Mouse (Mus musculus): Measurements from ENCODE around the gene Tchh. TPM values are rescaled to one million over a fixed set of nuclear protein-coding genes. Genes with fewer than 3 reads are reported as not detected.
"Not testable (repeated sequence)": the region's sequence is repeated elsewhere in the genome, so short reads cannot be mapped to it uniquely, and the experiment has no call there.

Gene Tchh
- polyA plus RNA-seq, 1 experiment = 0.37 TPM

DNA sequence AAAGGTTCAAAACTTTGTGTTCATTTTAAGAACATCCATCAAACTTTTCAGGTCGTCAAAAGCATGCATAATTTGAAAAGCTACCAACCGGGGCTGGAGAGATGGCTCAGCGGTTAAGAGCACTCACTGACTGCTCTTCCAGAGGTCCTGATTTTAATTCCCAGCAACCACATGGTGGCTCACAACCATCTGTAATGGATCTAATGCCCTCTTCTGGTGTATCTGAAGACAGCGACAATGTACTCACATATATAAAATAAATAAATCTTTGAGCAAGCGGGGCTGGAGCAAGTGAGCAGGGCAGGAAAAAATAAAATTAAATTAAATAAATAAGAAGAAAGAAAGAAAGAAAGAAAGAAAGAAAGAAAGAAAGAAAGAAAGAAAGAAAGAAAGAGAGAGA lies 52.6 kb downstream of the Tchh start:
- not testable (repeated sequence) for DNase-seq (ENCODE audit: low spot score)

GRCm38 (mm10) chr3:93497131-93497530 lies 55.0 kb downstream of the Tchh start:
- DNase-seq (ENCODE audit: low spot score) = no peak

Other genes starting within 250 kb of the Tchh start
- not detected in 2 replicates for gene Flg2, start 245.1 kb upstream of the Tchh start, polyA plus RNA-seq (2012; rRNA removed)
- gene Flg, start 168.8 kb upstream of the Tchh start, polyA plus RNA-seq (2012; rRNA removed) = not detected in 2 replicates
- gene Hrnr, start 122.6 kb upstream of the Tchh start, polyA plus RNA-seq (2012; rRNA removed) = not detected in 2 replicates
- 0.69 and 0.96 TPM in 2 replicates for gene Rptn, start 48.6 kb upstream of the Tchh start, polyA plus RNA-seq (2012; rRNA removed)
- gene Tchhl1, start 26.4 kb downstream of the Tchh start, polyA plus RNA-seq (2012; rRNA removed) = not detected in 2 replicates
- 912 and 1,103 TPM in 2 replicates for gene S100a11, start 78.2 kb downstream of the Tchh start, polyA plus RNA-seq (2012; rRNA removed)
- 264 and 295 TPM in 2 replicates for gene S100a10, start 112.8 kb downstream of the Tchh start, polyA plus RNA-seq (2012; rRNA removed)
- not detected in 2 replicates for gene Tdpoz2, start 210.4 kb downstream of the Tchh start, polyA plus RNA-seq (2012; rRNA removed)
- gene Tdpoz1, start 234.0 kb downstream of the Tchh start, polyA plus RNA-seq (2012; rRNA removed) = not detected in 2 replicates